In the genomic region with DNA sequence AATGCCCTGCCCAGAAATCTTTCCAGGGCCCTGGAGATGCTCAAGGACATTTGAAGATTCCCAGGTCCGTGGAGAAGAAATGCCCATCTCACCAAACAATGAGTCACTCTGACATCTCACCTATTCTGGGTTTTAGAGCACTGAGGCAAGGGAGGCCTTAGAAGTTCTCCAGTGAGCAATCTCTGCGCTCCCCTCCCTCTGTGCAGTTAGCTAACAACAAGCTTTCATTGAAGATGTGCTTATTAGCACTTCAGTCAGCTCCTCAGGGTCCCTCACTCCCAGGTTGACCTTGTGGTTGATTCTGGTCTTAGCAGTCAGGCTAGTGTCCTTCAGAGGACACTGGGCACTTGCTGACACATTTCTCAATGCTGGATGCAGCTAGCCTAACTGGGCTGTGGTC, we compare ENCODE assay signal across 18 mouse cellular contexts.
DNase-seq lines count a peak whose midpoint lies in the region; ATAC-seq and TF ChIP-seq lines count a peak whose summit lies in the region.
"Had no signal": no experiment of that assay in that cellular context is flagged by ENCODE, and none has a peak within 500 bp of the region (broad histone marks: within the 10 kb centered on the region; RNA-seq: fewer than 3 reads in every experiment).

No protein-coding gene starts in this region.

- H3K36me3 ChIP-seq in heart, embryonic 10.5 days, result no peaks in the 10 kb centered on the region
- H3K36me3 ChIP-seq in midbrain, embryonic 10.5 days, result no peaks in the 10 kb centered on the region
- H3K36me3 ChIP-seq in midbrain, postnatal 0 days (ENCODE audit: insufficient read depth, low read length), result no peaks in the 10 kb centered on the region
- no peaks in the 10 kb centered on the region for H3K36me3 ChIP-seq in hindbrain, embryonic 14.5 days (replicated peaks; ENCODE audit: control insufficient read depth, insufficient read depth)
- no peaks in the 10 kb centered on the region for H3K36me3 ChIP-seq in neural tube, embryonic 13.5 days
- H3K36me3 ChIP-seq in intestine, embryonic 16.5 days (ENCODE audit: control insufficient read depth, insufficient read depth, low read length), result no peaks in the 10 kb centered on the region
- H3K36me3 ChIP-seq: embryonic facial prominence, embryonic 10.5 days; limb, embryonic 13.5 days had no signal

- peak; percentile 70 for DNase-seq in heart, embryonic 10.5 days (ENCODE audit: low spot score)
- no peak for DNase-seq in heart, adult 9 months (ENCODE audit: low spot score in 2 of 2)
- no peak for DNase-seq in midbrain, embryonic 10.5 days (ENCODE audit: low spot score)
- no peak for DNase-seq in midbrain, postnatal 0 days (ENCODE audit: low spot score)
- no peak for DNase-seq in hindbrain, embryonic 14.5 days (ENCODE audit: low spot score)
- DNase-seq: cerebellum, adult 9-10 months; gastrocnemius, postnatal 10 days; heart, adult 18-20 months; kidney, adult 18-20 months; layer of hippocampus, postnatal 36 days; lung, adult 2 months had no signal

- no peaks in the 10 kb centered on the region for H3K27me3 ChIP-seq in heart, embryonic 10.5 days (ENCODE audit: insufficient read depth, poor library complexity, severe bottlenecking)
- H3K27me3 ChIP-seq in midbrain, embryonic 10.5 days (ENCODE audit: low read depth, poor library complexity, severe bottlenecking), result no peaks in the 10 kb centered on the region
- H3K27me3 ChIP-seq in midbrain, postnatal 0 days (ENCODE audit: insufficient read depth, low read length), result no peaks in the 10 kb centered on the region
- no peaks in the 10 kb centered on the region for H3K27me3 ChIP-seq in hindbrain, embryonic 14.5 days (ENCODE audit: control insufficient read depth, insufficient read depth, low read length)
- H3K27me3 ChIP-seq in neural tube, embryonic 13.5 days, result 0 out of 2 replicates have a peak, but pooled peaks cover 4% of the 10 kb centered on the region
- no peaks in the 10 kb centered on the region for H3K27me3 ChIP-seq in intestine, embryonic 16.5 days (replicated peaks; ENCODE audit: control insufficient read depth, insufficient read depth, low read length)
- H3K27me3 ChIP-seq: limb, embryonic 13.5 days; megakaryocyte, embryonic 14.5 days had no signal

- ATAC-seq in midbrain, postnatal 0 days (ENCODE audit: low FRiP score), result no peak
- ATAC-seq in hindbrain, embryonic 14.5 days (ENCODE audit: low FRiP score), result no peak
- no peak for ATAC-seq in neural tube, embryonic 13.5 days (ENCODE audit: low read depth)
- no peak for ATAC-seq in intestine, embryonic 16.5 days

- peak overlapping the region; percentile 65; the same call in 1 of the 2 replicates for H3K27ac ChIP-seq in heart, embryonic 10.5 days
- 0 out of 2 replicates have a peak overlapping the region, but pooled peaks have one; percentile 14 for H3K27ac ChIP-seq in midbrain, embryonic 10.5 days (replicated peaks)
- H3K27ac ChIP-seq in midbrain, postnatal 0 days (ENCODE audit: low read depth, low read length), result no peak overlapping the region
- H3K27ac ChIP-seq in hindbrain, embryonic 14.5 days, result peak overlapping the region; percentile 3; the same call in 1 of the 2 replicates
- peak overlapping the region; percentile 59 for H3K27ac ChIP-seq in neural tube, embryonic 13.5 days (replicated peaks)
- no peak overlapping the region for H3K27ac ChIP-seq in intestine, embryonic 16.5 days (ENCODE audit: low read length)
- H3K27ac ChIP-seq: embryonic facial prominence, embryonic 10.5 days; kidney, postnatal 0 days; limb, embryonic 13.5 days had no signal

- no peak overlapping the region for H3K4me2 ChIP-seq in midbrain, postnatal 0 days (ENCODE audit: low read depth, low read length, poor library complexity, severe bottlenecking)
- no peak overlapping the region for H3K4me2 ChIP-seq in hindbrain, embryonic 14.5 days (replicated peaks)
- no peak overlapping the region for H3K4me2 ChIP-seq in neural tube, embryonic 13.5 days
- no peak overlapping the region for H3K4me2 ChIP-seq in intestine, embryonic 16.5 days (ENCODE audit: low read depth, low read length)
- H3K4me2 ChIP-seq: limb, embryonic 13.5 days had no signal

- H3K4me1 ChIP-seq in heart, embryonic 10.5 days, result peaks cover 21% of the 10 kb centered on the region
- peaks cover 11% of the 10 kb centered on the region for H3K4me1 ChIP-seq in midbrain, embryonic 10.5 days
- peaks cover 5% of the 10 kb centered on the region; the same call in 1 of the 2 replicates for H3K4me1 ChIP-seq in midbrain, postnatal 0 days (ENCODE audit: insufficient read depth, low read length)
- peaks cover 9% of the 10 kb centered on the region; the same call in 1 of the 2 replicates for H3K4me1 ChIP-seq in hindbrain, embryonic 14.5 days (replicated peaks; ENCODE audit: control insufficient read depth, insufficient read depth, low read length)
- peaks cover 23% of the 10 kb centered on the region for H3K4me1 ChIP-seq in neural tube, embryonic 13.5 days (replicated peaks)
- no peaks in the 10 kb centered on the region for H3K4me1 ChIP-seq in intestine, embryonic 16.5 days (ENCODE audit: control insufficient read depth, insufficient read depth, low read length)
- H3K4me1 ChIP-seq: limb, embryonic 13.5 days; megakaryocyte, embryonic 14.5 days had no signal

- 42% methylated on average over 2 of the region's 2 CpGs for WGBS in heart, embryonic 10.5 days
- WGBS in midbrain, embryonic 10.5 days, result 67% methylated on average over 2 of the region's 2 CpGs
- 63% methylated on average over 2 of the region's 2 CpGs for WGBS in midbrain, postnatal 0 days
- WGBS in hindbrain, embryonic 14.5 days, result 57% methylated on average over 2 of the region's 2 CpGs
- WGBS in neural tube, embryonic 13.5 days, result 67% methylated on average over 2 of the region's 2 CpGs
- 39% methylated on average over 2 of the region's 2 CpGs for WGBS in intestine, embryonic 16.5 days

- no peaks in the 10 kb centered on the region for H3K9me3 ChIP-seq in heart, embryonic 10.5 days
- H3K9me3 ChIP-seq in midbrain, embryonic 10.5 days (replicated peaks), result no peaks in the 10 kb centered on the region
- no peaks in the 10 kb centered on the region for H3K9me3 ChIP-seq in midbrain, postnatal 0 days (ENCODE audit: low read length)
- no peaks in the 10 kb centered on the region for H3K9me3 ChIP-seq in hindbrain, embryonic 14.5 days (ENCODE audit: control insufficient read depth, low read length)
- H3K9me3 ChIP-seq in neural tube, embryonic 13.5 days, result peaks cover 2% of the 10 kb centered on the region; the same call in 1 of the 2 replicates
- no peaks in the 10 kb centered on the region for H3K9me3 ChIP-seq in intestine, embryonic 16.5 days (ENCODE audit: control insufficient read depth, low read length)
- H3K9me3 ChIP-seq: embryonic facial prominence, embryonic 10.5 days; limb, embryonic 13.5 days; megakaryocyte, embryonic 14.5 days had no signal

- no peak overlapping the region for H3K9ac ChIP-seq in midbrain, postnatal 0 days (replicated peaks; ENCODE audit: low read length, poor library complexity, severe bottlenecking)
- no peak overlapping the region for H3K9ac ChIP-seq in hindbrain, embryonic 14.5 days
- H3K9ac ChIP-seq in neural tube, embryonic 13.5 days, result no peak overlapping the region
- no peak overlapping the region for H3K9ac ChIP-seq in intestine, embryonic 16.5 days (ENCODE audit: low read depth, low read length)
- H3K9ac ChIP-seq: limb, embryonic 13.5 days had no signal

- no peak overlapping the region for H3K4me3 ChIP-seq in heart, embryonic 10.5 days
- no peak overlapping the region for H3K4me3 ChIP-seq in midbrain, embryonic 10.5 days
- H3K4me3 ChIP-seq in midbrain, postnatal 0 days (ENCODE audit: low read depth, low read length), result no peak overlapping the region
- H3K4me3 ChIP-seq in hindbrain, embryonic 14.5 days (replicated peaks; ENCODE audit: low read length), result no peak overlapping the region
- no peak overlapping the region for H3K4me3 ChIP-seq in neural tube, embryonic 13.5 days
- H3K4me3 ChIP-seq in intestine, embryonic 16.5 days (ENCODE audit: low read length), result no peak overlapping the region
- H3K4me3 ChIP-seq: embryonic facial prominence, embryonic 10.5 days; limb, embryonic 13.5 days; megakaryocyte, embryonic 14.5 days; myocyte had no signal

- no peak for TF ChIP-seq CTCF in midbrain, postnatal 0 days (IDR thresholded peaks at IDR 0.05)

Comparison
In these comparisons a context has a peak if more than half of its experiments do, and no peak if none do; other contexts are left out.
1. H3K27ac ChIP-seq: peak in heart, embryonic 10.5 days (single experiment), midbrain, embryonic 10.5 days (single experiment), hindbrain, embryonic 14.5 days (single experiment) and neural tube, embryonic 13.5 days (single experiment); none in midbrain, postnatal 0 days (single experiment) and intestine, embryonic 16.5 days (single experiment).